Mouse (Mus musculus) limb, embryonic 14.5 days (tissue): ENCODE results near the gene Ccdc114. TPM values are rescaled to one million over a fixed set of nuclear protein-coding genes. Genes with fewer than 3 reads are reported as not detected.
"Not testable (repeated sequence)": the region's sequence is repeated elsewhere in the genome, so short reads cannot be mapped to it uniquely, and the experiment has no call there.

ENCODE experiments used
- ATAC-seq: fragments of 200-750 bp; cut with Nextera tagmentation; 2 replicates; pipeline ENCODE4 v1.8.0; 2017; ENCODE audit warnings: low read depth, moderate number of reproducible peaks, moderate TSS enrichment; ENCODE audit not compliant: low FRiP score
- DNase-seq: peaks from one replicate; pipeline ENCODE4 v3.0.0-alpha.2; 2015; ENCODE audit warnings: low spot score
- H3K27ac ChIP-seq: fragments of 300-500 bp; sonication (generic); replicated peaks from 2 replicates; pipeline ENCODE4 v1.5.1; 2014; ENCODE audit warnings: low read depth, mild to moderate bottlenecking, low read length, moderate library complexity, mixed read lengths
- H3K27me3 ChIP-seq: fragments of 300-500 bp; sonication (generic); 2 replicates; pipeline ENCODE4 v1.6.1; 2014; ENCODE audit warnings: low read length, mixed read lengths; ENCODE audit not compliant: control insufficient read depth, insufficient read depth
- H3K36me3 ChIP-seq: fragments of 300-500 bp; sonication (generic); 2 replicates; pipeline ENCODE4 v1.6.1; 2014; ENCODE audit warnings: mild to moderate bottlenecking, low read length, moderate library complexity, mixed read lengths; ENCODE audit not compliant: control insufficient read depth, insufficient read depth
- H3K4me1 ChIP-seq: fragments of 300-500 bp; sonication (generic); 2 replicates; pipeline ENCODE4 v1.6.1; 2014; ENCODE audit warnings: antibody characterized with exemption, low read length, mixed read lengths; ENCODE audit not compliant: control insufficient read depth, insufficient read depth
- H3K4me2 ChIP-seq: fragments of 300-500 bp; sonication (generic); replicated peaks from 2 replicates; pipeline ENCODE4 v1.6.1; 2014; ENCODE audit warnings: low read depth, mild to moderate bottlenecking, low read length, moderate library complexity; ENCODE audit not compliant: severe bottlenecking
- H3K4me3 ChIP-seq: fragments of 300-500 bp; sonication (generic); replicated peaks from 2 replicates; pipeline ENCODE4 v1.5.1; 2014; ENCODE audit warnings: low read length
- H3K9ac ChIP-seq: fragments of 300-500 bp; sonication (generic); 2 replicates; pipeline ENCODE4 v1.6.1; 2014; ENCODE audit warnings: mild to moderate bottlenecking, low read depth, low read length, moderate library complexity; ENCODE audit not compliant: severe bottlenecking
- H3K9me3 ChIP-seq: fragments of 300-500 bp; sonication (generic); 2 replicates; pipeline ENCODE4 v1.6.1; 2016; ENCODE audit warnings: low read length; ENCODE audit not compliant: control insufficient read depth
- POLR2A ChIP-seq: fragments of 200-500 bp; IDR thresholded peaks from 2 replicates; pipeline ENCODE4 v1.8.0; 2012; ENCODE audit warnings: inconsistent platforms, mild to moderate bottlenecking, moderate library complexity, borderline replicate concordance; ENCODE audit not compliant: insufficient read depth, insufficient read length; ENCODE audit errors: extremely low read depth
- WGBS: fragments of 180-500 bp; shearing (Covaris S2); extraction: QIAGEN DNeasy Blood & Tissue Kit; methylation state at CpG from one replicate; pipeline ENCODE4 v1.1.7; 2014; 5-methylcytosine and 5-hydroxymethylcytosine counted together
- polyA plus RNA-seq, 2 experiments: library from polyadenylated mRNA; depleted of rRNA in 1 of 2; stranded (reverse) in 1 of 2; unstranded in 1 of 2; fragments of >200 nt; fragmentation: Nextera tagmentation in 1 of 2; extraction: Ambion mirVana in 1 of 2; gene quantifications; 2 replicates each; pipeline versions ENCODE4 v1.2.1 to v1.2.3; 2012 to 2014

Ccdc114 gene
- polyA plus RNA-seq, 2 experiments, result 2.5 to 7.1 TPM

DNA sequence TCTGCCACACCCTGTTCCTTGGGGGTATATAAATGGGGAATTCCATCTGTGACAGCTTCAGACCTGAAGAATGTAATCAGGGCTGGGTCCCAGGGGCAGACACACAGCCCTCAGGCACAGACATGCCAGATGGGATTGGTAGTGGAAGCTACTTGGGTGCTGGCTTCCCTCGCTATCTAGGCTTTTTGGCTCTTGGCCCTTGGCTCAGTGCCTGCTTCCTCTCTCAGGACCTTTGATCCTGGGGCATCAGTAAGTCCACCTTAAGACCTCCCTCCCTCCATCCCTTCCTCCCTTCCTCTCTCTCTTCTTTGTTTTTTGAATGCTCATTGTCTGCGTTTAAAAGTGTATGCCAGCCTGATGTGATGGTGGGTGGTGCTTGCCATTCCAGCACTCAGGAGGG is 16.0 kb downstream of the Ccdc114 start:
- ATAC-seq, result no peak

DNA sequence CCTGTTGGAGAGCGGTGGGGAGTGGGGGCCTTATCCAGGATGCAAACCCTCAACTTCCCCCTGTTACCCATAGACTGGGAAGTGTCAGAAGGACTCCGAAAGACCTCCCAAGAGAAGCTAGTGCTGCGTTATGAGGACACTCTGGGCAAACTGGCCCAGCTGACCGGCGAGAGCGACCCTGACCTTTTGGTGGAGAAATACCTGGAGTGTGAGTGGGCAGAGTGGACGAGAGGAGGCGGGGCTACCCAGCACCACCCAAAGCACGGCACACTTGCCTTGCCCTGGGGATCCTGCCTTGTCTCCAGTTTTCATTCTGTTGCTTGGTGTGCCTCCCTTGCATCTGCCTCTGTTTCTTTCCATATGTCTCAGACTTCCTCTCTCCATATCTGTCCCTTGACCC is 18.1 kb downstream of the Ccdc114 start:
- H3K36me3 ChIP-seq, result no peaks in the 10 kb centered on the region
- H3K9ac ChIP-seq, result no peak overlapping the region
- no peak for DNase-seq
- 84% methylated on average over 9 of the region's 9 CpGs for WGBS
- no peak overlapping the region for H3K4me3 ChIP-seq
- H3K9me3 ChIP-seq, result no peaks in the 10 kb centered on the region
- H3K27me3 ChIP-seq, result no peaks in the 10 kb centered on the region
- no peak overlapping the region for H3K27ac ChIP-seq
- no peak for ATAC-seq
- TF ChIP-seq POLR2A, result no peak
- H3K4me1 ChIP-seq, result no peaks in the 10 kb centered on the region
- H3K4me2 ChIP-seq, result no peak overlapping the region

More for the DNA sequence above, 16.0 kb downstream of the Ccdc114 start:
- TF ChIP-seq POLR2A, result no peak
- no peaks in the 10 kb centered on the region for H3K27me3 ChIP-seq
- H3K4me3 ChIP-seq, result no peak overlapping the region
- no peaks in the 10 kb centered on the region for H3K36me3 ChIP-seq
- H3K27ac ChIP-seq, result no peak overlapping the region
- H3K9ac ChIP-seq, result no peak overlapping the region
- H3K9me3 ChIP-seq, result no peaks in the 10 kb centered on the region
- no peaks in the 10 kb centered on the region for H3K4me1 ChIP-seq
- H3K4me2 ChIP-seq, result no peak overlapping the region
- WGBS, result 61% methylated on average over 2 of the region's 2 CpGs
- no peak for DNase-seq

DNA sequence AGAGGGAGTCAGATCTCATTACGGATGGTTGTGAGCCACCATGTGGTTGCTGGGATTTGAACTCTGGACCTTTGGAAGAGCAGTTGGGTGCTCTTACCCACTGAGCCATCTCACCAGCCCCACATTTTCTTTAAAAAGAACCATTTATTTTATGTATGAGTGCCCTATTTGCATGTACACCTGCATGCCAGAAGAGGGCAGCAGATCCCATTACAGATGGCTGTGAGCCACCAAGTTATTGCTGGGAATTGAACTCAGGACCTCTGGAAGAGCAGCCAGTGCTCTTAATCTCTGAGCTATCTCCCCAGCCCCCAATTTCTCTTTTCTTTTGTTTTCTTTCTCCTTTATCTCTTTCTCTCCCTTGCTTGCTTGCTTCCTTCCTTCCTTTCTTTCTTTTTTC is 19.4 kb downstream of the Ccdc114 start:
- not testable (repeated sequence) for H3K36me3 ChIP-seq, H3K9ac ChIP-seq, H3K27me3 ChIP-seq, H3K4me1 ChIP-seq, H3K4me3 ChIP-seq, H3K27ac ChIP-seq, H3K9me3 ChIP-seq, DNase-seq, ATAC-seq, H3K4me2 ChIP-seq
- WGBS, result 89% methylated on average over 1 of the region's 1 CpGs

DNA sequence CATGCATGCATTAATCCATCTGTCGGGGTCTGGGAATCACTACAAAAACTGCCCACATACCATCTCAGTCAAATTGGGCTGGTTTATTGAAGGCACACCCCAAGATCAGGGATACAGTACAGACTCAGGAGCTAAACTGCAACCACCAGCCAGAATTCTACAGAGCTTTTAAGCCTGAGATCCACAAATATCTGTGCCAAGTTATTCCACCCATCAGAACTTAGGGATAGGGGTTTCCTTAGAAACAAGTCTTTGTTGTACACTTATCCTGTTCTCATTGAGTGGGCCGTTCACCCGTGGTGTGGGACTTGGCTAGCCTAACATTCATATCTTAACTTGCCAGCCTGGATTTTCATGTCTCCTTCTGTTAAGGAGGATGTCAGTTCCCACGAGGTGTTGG is 25.2 kb downstream of the Ccdc114 start:
- ATAC-seq, result no peak
- WGBS, result 76% methylated on average over 4 of the region's 4 CpGs
- Histone ChIP-seq H3K9me3 (no peaks in the 10 kb centered on the region), H3K4me2 (no peak overlapping the region), H3K4me3 (no peak overlapping the region), H3K9ac (no peak overlapping the region), H3K27me3 (no peaks in the 10 kb centered on the region), H3K27ac (no peak overlapping the region), H3K4me1 (no peaks in the 10 kb centered on the region), H3K36me3 (no peaks in the 10 kb centered on the region)
- no peak for TF ChIP-seq POLR2A
- DNase-seq, result no peak

DNA sequence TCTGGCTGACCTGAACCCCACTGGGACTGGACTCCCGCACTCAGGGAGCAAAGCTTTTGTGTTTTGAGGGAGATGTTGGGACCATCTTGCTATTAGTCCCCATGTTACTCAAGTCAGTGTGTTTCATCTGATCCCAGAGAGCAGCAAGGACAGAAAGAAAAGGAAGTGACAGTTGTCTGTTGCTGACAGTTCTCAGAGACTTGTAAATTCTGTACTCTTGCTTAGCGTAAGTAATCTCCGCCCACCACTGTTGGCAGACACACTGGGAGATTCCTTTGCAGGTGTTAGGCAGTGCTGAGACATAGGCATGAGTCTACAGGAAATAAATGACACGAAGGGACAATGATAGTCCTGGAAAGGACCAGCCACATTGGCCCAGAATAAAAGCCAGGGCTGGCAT is 32.7 kb downstream of the Ccdc114 start:
- no peak overlapping the region for H3K4me3 ChIP-seq
- TF ChIP-seq POLR2A, result no peak
- no peak for DNase-seq
- H3K4me1 ChIP-seq, result no peaks in the 10 kb centered on the region
- H3K27me3 ChIP-seq, result no peaks in the 10 kb centered on the region
- 58% methylated on average over 4 of the region's 4 CpGs for WGBS
- no peaks in the 10 kb centered on the region for H3K36me3 ChIP-seq
- no peak for ATAC-seq
- no peak overlapping the region for H3K27ac ChIP-seq
- H3K9ac ChIP-seq, result no peak overlapping the region
- no peaks in the 10 kb centered on the region for H3K9me3 ChIP-seq
- no peak overlapping the region for H3K4me2 ChIP-seq

DNA sequence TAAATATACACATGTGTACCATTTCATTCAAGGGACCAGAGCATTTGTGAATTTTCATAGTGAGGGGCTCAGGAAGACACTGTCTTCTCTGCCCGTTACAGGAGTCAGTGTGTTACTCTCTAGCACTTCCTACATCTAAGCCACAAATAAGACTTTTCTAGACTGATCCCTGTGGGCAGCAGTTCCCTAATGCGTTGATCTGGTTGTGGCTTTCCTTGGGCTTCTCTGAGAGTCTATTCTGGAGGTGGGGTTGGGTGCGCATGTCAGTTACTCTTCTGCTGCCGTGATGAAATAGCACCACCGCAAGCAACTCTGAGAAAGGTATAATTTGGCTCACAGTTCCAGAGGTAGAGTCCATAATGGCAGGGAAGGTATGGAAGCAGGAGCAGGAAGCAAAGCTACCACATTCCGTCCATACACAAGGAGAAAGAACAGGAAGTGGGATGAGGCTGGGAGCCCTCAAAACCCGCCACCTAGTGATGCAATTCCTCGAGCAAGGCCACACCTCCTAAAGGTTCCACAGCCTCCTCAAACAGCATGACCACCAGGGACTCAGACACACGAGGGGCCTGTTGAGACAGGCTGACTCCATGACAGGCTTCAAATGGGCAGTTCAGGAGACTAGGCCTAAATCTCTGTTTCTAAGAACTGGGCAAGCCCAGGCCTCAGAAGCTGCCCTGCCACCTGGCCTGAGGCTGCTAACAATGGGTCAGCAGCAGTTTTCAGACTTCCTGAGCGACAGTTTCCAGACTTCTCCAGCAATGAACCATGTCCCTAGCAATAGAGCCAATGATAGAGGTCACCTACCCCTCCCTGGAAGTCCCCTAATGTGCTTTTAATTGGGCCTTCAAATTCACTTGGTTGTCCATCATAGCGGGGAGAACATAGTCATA is 48.2 kb downstream of the Ccdc114 start:
- TF ChIP-seq POLR2A, result no peak
- Histone ChIP-seq H3K9me3 (no peaks in the 10 kb centered on the region), H3K9ac (no peak overlapping the region), H3K27ac (no peak overlapping the region), H3K4me1 (no peaks in the 10 kb centered on the region), H3K27me3 (no peaks in the 10 kb centered on the region), H3K36me3 (no peaks in the 10 kb centered on the region), H3K4me3 (no peak overlapping the region), H3K4me2 (no peak overlapping the region)
- WGBS, result 80% methylated on average over 11 of the region's 11 CpGs
- ATAC-seq (no peak), DNase-seq (no peak)
